Mouse (Mus musculus) forebrain, embryonic 16.5 days (tissue): ENCODE measurements around the gene Kmo. TPM values are rescaled to one million over a fixed set of nuclear protein-coding genes. Genes with fewer than 3 reads are reported as not detected.
A peak's percentile ranks its signal among the peaks of the same experiment; 100 is the strongest.

ENCODE experiments used
- ATAC-seq: fragments of 200-750 bp; cut with Nextera tagmentation; 2 replicates; pipeline ENCODE4 v1.8.0; 2017; ENCODE audit warnings: mild to moderate bottlenecking, moderate library complexity
- H3K27ac ChIP-seq: fragments of 300-500 bp; sonication (generic); 2 replicates; pipeline ENCODE4 v1.5.1; 2014; ENCODE audit warnings: low read length, control low read depth
- H3K27me3 ChIP-seq: fragments of 300-500 bp; sonication (generic); replicated peaks from 2 replicates; pipeline ENCODE4 v1.6.1; 2014; ENCODE audit warnings: low read length; ENCODE audit not compliant: control insufficient read depth, insufficient read depth
- H3K36me3 ChIP-seq: fragments of 300-500 bp; sonication (generic); 2 replicates; pipeline ENCODE4 v1.6.1; 2014; ENCODE audit not compliant: control insufficient read depth, insufficient read depth
- H3K4me1 ChIP-seq: fragments of 300-500 bp; sonication (generic); replicated peaks from 2 replicates; pipeline ENCODE4 v1.6.1; 2014; ENCODE audit warnings: low read length; ENCODE audit not compliant: control insufficient read depth, insufficient read depth
- H3K4me2 ChIP-seq: fragments of 300-500 bp; sonication (generic); 2 replicates; pipeline ENCODE4 v1.6.1; 2014; ENCODE audit warnings: mild to moderate bottlenecking, low read length, control low read depth
- H3K4me3 ChIP-seq: fragments of 300-500 bp; sonication (generic); replicated peaks from 2 replicates; pipeline ENCODE4 v1.5.1; 2014; ENCODE audit warnings: mild to moderate bottlenecking, low read length, control low read depth
- H3K9ac ChIP-seq: fragments of 300-500 bp; sonication (generic); replicated peaks from 2 replicates; pipeline ENCODE4 v1.6.1; 2014; ENCODE audit warnings: low read depth, low read length, control low read depth
- H3K9me3 ChIP-seq: fragments of 300-500 bp; sonication (generic); 2 replicates; pipeline ENCODE4 v1.6.1; 2016; ENCODE audit warnings: low read length; ENCODE audit not compliant: control insufficient read depth
- WGBS: fragments of 180-500 bp; shearing (Covaris S2); extraction: QIAGEN DNeasy Blood & Tissue Kit; methylation state at CpG from one replicate; pipeline ENCODE4 v1.1.7; 2014; 5-methylcytosine and 5-hydroxymethylcytosine counted together
- polyA plus RNA-seq: library from polyadenylated mRNA; unstranded; fragments of >200 nt; fragmentation: Nextera tagmentation; extraction: Ambion mirVana; gene quantifications from 2 replicates; pipeline ENCODE4 v1.2.1, GENCODE M21; 2015

The Kmo gene
- polyA plus RNA-seq, 1 experiment from 2014 or later, result not detected

DNA sequence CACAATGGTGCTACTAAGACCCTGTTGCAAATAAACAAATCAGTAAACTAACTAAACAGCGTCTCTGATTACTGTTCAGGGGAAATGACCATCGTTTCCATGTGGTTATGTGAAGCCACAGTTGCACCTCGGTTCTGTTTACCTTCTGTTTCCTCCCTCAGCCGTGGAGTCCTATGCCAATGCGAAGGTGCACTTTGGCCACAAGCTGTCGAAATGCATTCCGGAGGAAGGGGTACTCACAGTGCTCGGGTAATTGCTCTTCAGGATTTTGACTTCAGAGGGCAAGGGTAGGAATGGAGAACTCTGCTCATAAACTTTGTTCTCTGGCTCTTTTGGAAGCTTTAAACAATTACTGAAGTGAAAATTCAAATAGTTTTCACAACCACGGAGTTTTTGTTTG, 26.8 kb downstream of the Kmo start:
- no peaks in the 10 kb centered on the region for H3K36me3 ChIP-seq
- H3K9ac ChIP-seq, result no peak overlapping the region
- no peak overlapping the region for H3K4me3 ChIP-seq
- 81% methylated on average over 9 of the region's 9 CpGs for WGBS
- no peaks in the 10 kb centered on the region for H3K4me1 ChIP-seq
- H3K4me2 ChIP-seq, result no peak overlapping the region
- H3K9me3 ChIP-seq, result no peaks in the 10 kb centered on the region
- H3K27me3 ChIP-seq, result no peaks in the 10 kb centered on the region
- no peak overlapping the region for H3K27ac ChIP-seq
- no peak for ATAC-seq

DNA sequence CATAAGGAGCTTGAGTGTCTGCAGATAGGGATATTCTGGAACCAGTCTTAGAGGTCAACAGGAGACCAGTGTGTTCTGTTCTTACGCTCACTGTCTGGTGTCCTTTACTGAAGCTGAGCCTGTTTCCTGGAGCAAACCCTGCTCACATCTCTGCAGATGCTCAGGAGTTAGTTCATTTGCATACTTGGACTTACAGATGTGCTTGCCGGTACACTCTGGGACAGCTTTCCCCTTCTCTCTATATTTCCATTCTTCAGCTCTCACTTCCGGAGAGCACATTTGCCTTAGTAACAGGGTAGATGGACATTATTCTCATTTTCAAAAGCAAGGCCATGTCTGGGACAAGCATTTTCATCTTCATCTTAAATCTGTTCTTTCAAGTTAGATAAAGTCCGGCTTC, 28.4 kb downstream of the Kmo start:
- no peak for ATAC-seq
- Histone ChIP-seq H3K36me3 (no peaks in the 10 kb centered on the region), H3K27ac (no peak overlapping the region), H3K9ac (no peak overlapping the region), H3K4me3 (no peak overlapping the region), H3K9me3 (no peaks in the 10 kb centered on the region), H3K27me3 (no peaks in the 10 kb centered on the region), H3K4me2 (no peak overlapping the region), H3K4me1 (no peaks in the 10 kb centered on the region)
- WGBS, result 98% methylated on average over 4 of the region's 4 CpGs

GRCm38 (mm10) chr1:175659900-175660299, 39.7 kb downstream of the Kmo start:
- H3K4me3 ChIP-seq, result no peak overlapping the region
- 93% methylated on average over 4 of the region's 4 CpGs for WGBS
- no peak for ATAC-seq
- H3K27ac ChIP-seq, result no peak overlapping the region
- H3K9me3 ChIP-seq, result no peaks in the 10 kb centered on the region
- no peaks in the 10 kb centered on the region for H3K36me3 ChIP-seq
- H3K4me1 ChIP-seq, result no peaks in the 10 kb centered on the region
- H3K4me2 ChIP-seq, result no peak overlapping the region
- H3K9ac ChIP-seq, result no peak overlapping the region
- no peaks in the 10 kb centered on the region for H3K27me3 ChIP-seq

DNA sequence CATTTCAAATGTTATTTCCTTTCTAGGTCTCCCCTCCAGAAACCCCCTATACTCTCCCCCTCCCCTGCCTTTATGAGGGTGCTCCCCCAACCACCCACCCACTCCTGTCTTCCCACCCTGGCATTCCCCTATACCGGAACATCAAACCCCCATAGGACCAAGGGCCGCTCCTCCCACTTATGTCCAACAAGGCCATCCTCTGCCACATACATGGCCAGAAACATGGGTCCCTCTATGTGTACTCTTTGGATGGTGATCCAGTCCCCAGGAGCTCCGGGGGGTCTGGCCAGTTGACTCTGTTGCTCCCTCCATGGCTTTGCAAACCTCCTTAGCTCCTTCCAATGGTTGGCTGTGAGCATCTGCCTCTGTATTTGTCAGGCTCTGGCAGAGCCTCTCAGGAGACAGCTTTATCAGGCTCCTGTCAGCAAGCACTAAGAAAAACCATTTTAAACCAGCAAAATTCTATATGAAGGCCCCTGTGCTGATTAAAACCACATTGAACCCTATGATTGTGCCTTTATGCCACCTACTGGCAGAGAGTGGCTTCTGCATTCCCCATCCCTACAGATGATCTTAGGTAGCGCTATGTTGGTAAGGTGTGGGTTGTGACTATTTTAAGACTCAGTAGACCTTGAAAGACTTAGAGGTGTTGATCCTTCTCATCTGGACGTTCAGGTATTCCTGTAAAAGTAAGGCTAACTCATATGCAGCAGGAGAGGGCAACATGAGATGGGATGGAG, 48.7 kb downstream of the Kmo start:
- H3K4me1 ChIP-seq, result no peaks in the 10 kb centered on the region
- no peak overlapping the region for H3K4me2 ChIP-seq
- no peaks in the 10 kb centered on the region for H3K27me3 ChIP-seq
- no peak overlapping the region for H3K4me3 ChIP-seq
- no peak overlapping the region for H3K27ac ChIP-seq
- H3K9me3 ChIP-seq, result no peaks in the 10 kb centered on the region
- ATAC-seq, result peak; percentile 80
- H3K36me3 ChIP-seq, result no peaks in the 10 kb centered on the region
- WGBS, result 82% methylated on average over 5 of the region's 5 CpGs
- H3K9ac ChIP-seq, result no peak overlapping the region

- no peak overlapping the region for H3K4me2 ChIP-seq
- no peak overlapping the region for H3K27ac ChIP-seq
- no peaks in the 10 kb centered on the region for H3K27me3 ChIP-seq
- no peak overlapping the region for H3K4me3 ChIP-seq
- H3K36me3 ChIP-seq, result no peaks in the 10 kb centered on the region
- H3K9ac ChIP-seq, result no peak overlapping the region
- no peaks in the 10 kb centered on the region for H3K4me1 ChIP-seq
- 84% methylated on average over 3 of the region's 3 CpGs for WGBS
- H3K9me3 ChIP-seq, result no peaks in the 10 kb centered on the region
- ATAC-seq, result no peak
Measured at GRCm38 (mm10) chr1:175669456-175669855, 49.3 kb downstream of the Kmo start.

- no peak overlapping the region for H3K27ac ChIP-seq
- no peaks in the 10 kb centered on the region for H3K9me3 ChIP-seq
- no peak overlapping the region for H3K9ac ChIP-seq
- H3K4me3 ChIP-seq, result no peak overlapping the region
- 40% methylated on average over 7 of the region's 7 CpGs for WGBS
- H3K4me1 ChIP-seq, result no peaks in the 10 kb centered on the region
- H3K27me3 ChIP-seq, result no peaks in the 10 kb centered on the region
- no peaks in the 10 kb centered on the region for H3K36me3 ChIP-seq
- ATAC-seq, result no peak
- no peak overlapping the region for H3K4me2 ChIP-seq
Measured at GRCm38 (mm10) chr1:175670042-175670441, 49.9 kb downstream of the Kmo start.

- Histone ChIP-seq H3K4me1 (no peaks in the 10 kb centered on the region), H3K27ac (no peak overlapping the region), H3K27me3 (no peaks in the 10 kb centered on the region), H3K4me3 (no peak overlapping the region), H3K9ac (no peak overlapping the region), H3K4me2 (no peak overlapping the region), H3K36me3 (no peaks in the 10 kb centered on the region), H3K9me3 (no peaks in the 10 kb centered on the region)
- WGBS, result 38% methylated on average over 1 of the region's 1 CpGs
- ATAC-seq, result no peak
Measured at GRCm38 (mm10) chr1:175671626-175672025, 51.4 kb downstream of the Kmo start.

- 81% methylated on average over 7 of the region's 7 CpGs for WGBS
- Histone ChIP-seq H3K27me3 (no peaks in the 10 kb centered on the region), H3K36me3 (no peaks in the 10 kb centered on the region), H3K4me3 (no peak overlapping the region), H3K9me3 (no peaks in the 10 kb centered on the region), H3K27ac (no peak overlapping the region), H3K4me2 (no peak overlapping the region), H3K4me1 (no peaks in the 10 kb centered on the region), H3K9ac (no peak overlapping the region)
- no peak for ATAC-seq
Measured at GRCm38 (mm10) chr1:175673563-175674325, 53.6 kb downstream of the Kmo start.

DNA sequence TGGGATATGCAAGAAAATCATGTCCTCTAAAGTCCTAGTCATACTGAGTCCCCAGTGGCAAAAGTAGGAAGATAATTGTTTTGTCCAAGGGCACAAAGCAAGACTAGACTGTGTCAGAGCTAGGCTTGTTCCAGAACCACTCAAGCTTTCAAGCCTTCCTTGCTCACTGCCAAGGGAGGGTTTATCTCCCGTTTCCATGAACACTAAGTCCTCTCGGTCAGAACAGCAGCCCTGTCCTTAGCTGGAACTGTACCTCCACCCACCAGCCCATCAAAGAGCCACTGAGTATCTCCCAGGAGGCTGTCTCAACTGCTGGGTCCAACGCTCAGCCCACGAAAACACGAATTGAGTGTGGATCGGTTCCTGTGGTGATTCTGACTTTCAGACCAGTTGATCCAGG, 54.9 kb downstream of the Kmo start:
- WGBS, result 86% methylated on average over 6 of the region's 6 CpGs
- H3K4me1 ChIP-seq, result no peaks in the 10 kb centered on the region
- no peaks in the 10 kb centered on the region for H3K9me3 ChIP-seq
- no peak for ATAC-seq
- H3K4me2 ChIP-seq, result no peak overlapping the region
- no peaks in the 10 kb centered on the region for H3K36me3 ChIP-seq
- no peaks in the 10 kb centered on the region for H3K27me3 ChIP-seq
- no peak overlapping the region for H3K27ac ChIP-seq
- no peak overlapping the region for H3K4me3 ChIP-seq
- no peak overlapping the region for H3K9ac ChIP-seq
